Mouse (Mus musculus) layer of hippocampus, postnatal 25 days (tissue): ENCODE data around the gene Trim61. TPM values are rescaled to one million over a fixed set of nuclear protein-coding genes. Genes with fewer than 3 reads are reported as not detected.
"Not testable (repeated sequence)": the region's sequence is repeated elsewhere in the genome, so short reads cannot be mapped to it uniquely, and the experiment has no call there.

Experiments
- DNase-seq, 2 experiments: peaks; one replicate each; pipeline ENCODE4 v3.0.0; 2022; ENCODE audit warnings: mixed read lengths in 2 of 2, low spot score in 1 of 2; ENCODE audit errors: extremely low spot score in 1 of 2
- total RNA-seq, 2 experiments: library from RNA; stranded (reverse); gene quantifications; 2 replicates each; pipeline ENCODE4 v1.2.3; 2021

Gene Trim61
- not detected for total RNA-seq

GRCm38 (mm10) chr8:65018423-65018822 is at the start of gene Trim61, which contains the start of gene Trim60:
Trim61 (minus strand) TSS chr8:65018523.
Trim60 (minus strand) TSS chr8:65018584.
- DNase-seq, result no peak

- no peak for DNase-seq
These were observed 49.6 kb upstream of the Trim61 start for GRCm38 (mm10) chr8:65067694-65068472.

- DNase-seq, result no peak
These were observed 48.7 kb upstream of the Trim61 start for GRCm38 (mm10) chr8:65067031-65067430.

- DNase-seq, result no peak
These were observed 47.3 kb upstream of the Trim61 start for GRCm38 (mm10) chr8:65065622-65066021.

GRCm38 (mm10) chr8:65064071-65064470 is 45.7 kb upstream of the Trim61 start:
- DNase-seq, result no peak

GRCm38 (mm10) chr8:65062195-65062594 is 43.9 kb upstream of the Trim61 start:
- no peak for DNase-seq

GRCm38 (mm10) chr8:65056722-65057121 is 38.4 kb upstream of the Trim61 start:
- no peak for DNase-seq

GRCm38 (mm10) chr8:65053968-65054367 is 35.6 kb upstream of the Trim61 start:
- no peak for DNase-seq

- DNase-seq, result no peak
These were observed 35.2 kb upstream of the Trim61 start for GRCm38 (mm10) chr8:65053554-65053953.

GRCm38 (mm10) chr8:65047801-65048200 is 29.5 kb upstream of the Trim61 start:
- DNase-seq, result no peak

- no peak for DNase-seq
These were observed 28.9 kb upstream of the Trim61 start for GRCm38 (mm10) chr8:65047193-65047592.

- DNase-seq, result no peak
These were observed 28.2 kb upstream of the Trim61 start for GRCm38 (mm10) chr8:65046565-65046964.

GRCm38 (mm10) chr8:65037117-65037533 is 18.8 kb upstream of the Trim61 start, which contains the start of gene Apela:
Apela (minus strand) TSS chr8:65037336.
- DNase-seq, result no peak

- no peak for DNase-seq
These were observed 15.8 kb upstream of the Trim61 start for GRCm38 (mm10) chr8:65034136-65034535.

GRCm38 (mm10) chr8:65033056-65033455 is 14.7 kb upstream of the Trim61 start:
- no peak for DNase-seq

- DNase-seq, result no peak
These were observed 13.8 kb upstream of the Trim61 start for GRCm38 (mm10) chr8:65032107-65032506.

- DNase-seq, result no peak
These were observed 12.6 kb upstream of the Trim61 start for GRCm38 (mm10) chr8:65030735-65031485.

GRCm38 (mm10) chr8:65029776-65030175 is 11.5 kb upstream of the Trim61 start:
- DNase-seq, result no peak

- no peak for DNase-seq
These were observed 10.8 kb upstream of the Trim61 start for GRCm38 (mm10) chr8:65028959-65029686.

GRCm38 (mm10) chr8:65022485-65022884 is 4.2 kb upstream of the Trim61 start:
- DNase-seq, result peak; percentile 62 to 89

- DNase-seq, result not testable (repeated sequence)
These were observed 10.7 kb downstream of the Trim61 start for GRCm38 (mm10) chr8:65007616-65008015.
